Mouse (Mus musculus): ENCODE results near the gene Pik3r6.
A peak's percentile ranks its signal among the peaks of the same experiment; 100 is the strongest.

Pik3r6 gene

GRCm38 (mm10) chr11:68586721-68587120 lies 83.9 kb downstream of the Pik3r6 start, which contains the start of gene Ccdc42:
TSS of gene Ccdc42 (plus strand) at chr11:68587021.
- no peak for DNase-seq

- peak; percentile 71 to 79 for DNase-seq
These were observed 86.4 kb downstream of the Pik3r6 start for GRCm38 (mm10) chr11:68589055-68589809.

GRCm38 (mm10) chr11:68591708-68592107 lies 88.9 kb downstream of the Pik3r6 start:
- DNase-seq = no peak

GRCm38 (mm10) chr11:68593247-68593646 lies 90.4 kb downstream of the Pik3r6 start:
- DNase-seq = no peak

- no peak for DNase-seq
These were observed 95.1 kb downstream of the Pik3r6 start for GRCm38 (mm10) chr11:68597912-68598311.

GRCm38 (mm10) chr11:68600551-68601021 lies 97.8 kb downstream of the Pik3r6 start:
- DNase-seq = peak; percentile 40 to 52

- no peak for DNase-seq
These were observed 98.7 kb downstream of the Pik3r6 start for GRCm38 (mm10) chr11:68601486-68601991.

Data from lung, adult 18-20 months (tissue).